Mouse (Mus musculus): ENCODE measurements around the gene Hist1h1t.
A peak's percentile ranks its signal among the peaks of the same experiment; 100 is the strongest.

Gene Hist1h1t

GRCm38 (mm10) chr13:23738677-23739068 lies 43.1 kb downstream of the Hist1h1t start, which contains the start of gene Hist1h1c:
Gene Hist1h1c (plus strand): TSS chr13:23738808.
- peak; percentile 95 to 96 for DNase-seq

GRCm38 (mm10) chr13:23739069-23739921 lies 43.7 kb downstream of the Hist1h1t start:
- peak; percentile 90 to 91 for DNase-seq

- no peak for DNase-seq
Observed at GRCm38 (mm10) chr13:23739922-23740252, 44.3 kb downstream of the Hist1h1t start.

GRCm38 (mm10) chr13:23740256-23740840 lies 44.7 kb downstream of the Hist1h1t start:
- DNase-seq, result no peak

- no peak for DNase-seq
Observed at GRCm38 (mm10) chr13:23740910-23741309, 45.3 kb downstream of the Hist1h1t start.

- no peak for DNase-seq
Observed at GRCm38 (mm10) chr13:23742007-23742406, 46.4 kb downstream of the Hist1h1t start.

- no peak for DNase-seq
Observed at GRCm38 (mm10) chr13:23743215-23743614, 47.6 kb downstream of the Hist1h1t start.

GRCm38 (mm10) chr13:23743963-23744362 lies 48.3 kb downstream of the Hist1h1t start:
- no peak for DNase-seq

- DNase-seq, result peak in 1 of 2 experiments; percentile 16
Observed at GRCm38 (mm10) chr13:23744421-23745380, 49.1 kb downstream of the Hist1h1t start.

GRCm38 (mm10) chr13:23745381-23746161 lies 50.0 kb downstream of the Hist1h1t start, which contains the start of gene Hist1h3c:
Gene Hist1h3c (minus strand): TSS chr13:23745602.
- DNase-seq, result peak; percentile 84 to 86
